Mouse (Mus musculus) erythroid progenitor cell, adult 5-6 weeks (primary cell): ENCODE data around the gene Pklr. TPM values are rescaled to one million over a fixed set of nuclear protein-coding genes. Genes with fewer than 3 reads are reported as not detected.

Experiments
- ATAC-seq: replicated peaks from 2 replicates; pipeline ENCODE4 v1.8.0; 2016; ENCODE audit warnings: moderate number of reproducible peaks, mild to moderate bottlenecking, moderate TSS enrichment, inconsistent platforms; ENCODE audit not compliant: poor library complexity, low FRiP score, severe bottlenecking
- total RNA-seq, 2 experiments: library from RNA; stranded (forward) in 1 of 2; stranded (reverse) in 1 of 2; fragments of 150-400 nt in 1 of 2; fragments of 186-747, 209-891 nt in 1 of 2; gene quantifications; 2 replicates each; pipeline versions ENCODE4 v1.2.3 to v1.2.4; 2015 to 2017; ENCODE audit warnings: low replicate concordance in 2 of 2

Pklr gene
- total RNA-seq, 2 experiments from 2014 or later, result 5.5 to 13.8 TPM

- ATAC-seq, result peak; percentile 85
Measured at GRCm38 (mm10) chr3:89115522-89115921, 20.4 kb upstream of the Pklr start.

GRCm38 (mm10) chr3:89123313-89123712 lies 12.6 kb upstream of the Pklr start:
- ATAC-seq, result no peak

GRCm38 (mm10) chr3:89124241-89124640 lies 11.7 kb upstream of the Pklr start:
- ATAC-seq, result no peak

- ATAC-seq, result no peak
Measured at GRCm38 (mm10) chr3:89125981-89126380, 10.0 kb upstream of the Pklr start.

- ATAC-seq, result no peak
Measured at GRCm38 (mm10) chr3:89129908-89130307, 6.0 kb upstream of the Pklr start.

- no peak for ATAC-seq
Measured at GRCm38 (mm10) chr3:89131816-89132215, 4.1 kb upstream of the Pklr start.

GRCm38 (mm10) chr3:89132285-89133062 lies 3.5 kb upstream of the Pklr start:
- peak; percentile 72 for ATAC-seq

GRCm38 (mm10) chr3:89133063-89133450 lies 2.9 kb upstream of the Pklr start:
- ATAC-seq, result no peak

- no peak for ATAC-seq
Measured at GRCm38 (mm10) chr3:89133752-89134151, 2.2 kb upstream of the Pklr start.

GRCm38 (mm10) chr3:89136365-89136764 lies 423 bp downstream of the Pklr start:
- peak; percentile 54 for ATAC-seq

- ATAC-seq, result no peak
Measured at GRCm38 (mm10) chr3:89144821-89145220, 8.9 kb downstream of the Pklr start.

- no peak for ATAC-seq
Measured at GRCm38 (mm10) chr3:89145566-89145965, 9.6 kb downstream of the Pklr start.

GRCm38 (mm10) chr3:89147101-89147978 lies 11.4 kb downstream of the Pklr start:
- peak; percentile 81 for ATAC-seq

GRCm38 (mm10) chr3:89147979-89148311 lies 12.0 kb downstream of the Pklr start:
- ATAC-seq, result no peak

- no peak for ATAC-seq
Measured at GRCm38 (mm10) chr3:89148567-89148966, 12.6 kb downstream of the Pklr start.

- ATAC-seq, result no peak
Measured at GRCm38 (mm10) chr3:89152084-89152835, 16.3 kb downstream of the Pklr start.

GRCm38 (mm10) chr3:89156951-89157350 lies 21.0 kb downstream of the Pklr start:
- no peak for ATAC-seq

GRCm38 (mm10) chr3:89158651-89159050 lies 22.7 kb downstream of the Pklr start:
- ATAC-seq, result no peak

GRCm38 (mm10) chr3:89159211-89159610 lies 23.3 kb downstream of the Pklr start:
- 0 out of 2 replicates have a peak, but pooled peaks have one; percentile 20 for ATAC-seq

GRCm38 (mm10) chr3:89159616-89160344 lies 23.8 kb downstream of the Pklr start, which contains the start of gene Hcn3:
Gene Hcn3, minus strand, starts transcription at chr3:89160196.
- no peak for ATAC-seq
